8 mouse cellular contexts compared by ENCODE assay signal in genomic region chrX:102215356-102215755, GRCm38 (mm10). TPM values are rescaled to one million over a fixed set of nuclear protein-coding genes. Genes with fewer than 3 reads are reported as not detected.
DNase-seq lines count a peak whose midpoint lies in the region; ATAC-seq and TF ChIP-seq lines count a peak whose summit lies in the region.
"Not testable (repeated sequence)": the region's sequence is repeated elsewhere in the genome, so short reads cannot be mapped to it uniquely, and the experiment has no call there.

No protein-coding gene starts in this region.

- TF ChIP-seq POLR2A in spleen, adult 2 months (IDR thresholded peaks at IDR 0.05; ENCODE audit: low read depth, low read length): not testable (repeated sequence)

- H3K27me3 ChIP-seq in spleen, adult 2 months (ENCODE audit: control insufficient read depth, insufficient read depth, low read length): not testable (repeated sequence)

- WGBS in spleen, adult 2 months: 54% methylated on average over 9 of the region's 9 CpGs

- DNase-seq in 416B (ENCODE audit: low read depth) (peak; percentile 66), R1 (ENCODE audit: low read depth, low spot score) (peak; percentile 79)
- DNase-seq in c-Kit-positive CD71-positive TER-119-positive erythroid progenitor cells, embryonic 14.5 days (ENCODE audit: low spot score): peak; percentile 51
- peak; percentile 29 for DNase-seq in embryo, embryonic 9.5 days (ENCODE audit: extremely low spot score)
- peak; percentile 25 for DNase-seq in heart, postnatal 4 days
- peak in 1 of 2 experiments; percentile 8 for DNase-seq in layer of hippocampus, adult 2 months (ENCODE audit: low spot score in 2 of 2)
- peak; percentile 5 to 15 for DNase-seq in spleen, adult 2 months (ENCODE audit: low read depth in 1 of 2, low spot score in 2 of 2)

- ATAC-seq in megakaryocyte progenitor cell, adult 5-6 weeks (replicated peaks; ENCODE audit: poor library complexity): peak; percentile 76; the same call in 1 of the 2 replicates

- not testable (repeated sequence) for H3K4me1 ChIP-seq in spleen, adult 2 months (ENCODE audit: control insufficient read depth, insufficient read depth, insufficient read length)

- not testable (repeated sequence) for H3K27ac ChIP-seq in layer of hippocampus, adult 2 months; spleen, adult 2 months (ENCODE audit: insufficient read depth, low read length)

- peak; percentile 65 for TF ChIP-seq CTCF in layer of hippocampus, adult 2 months (conservative IDR thresholded peaks at IDR 0.05)
- TF ChIP-seq CTCF in spleen, adult 2 months (IDR thresholded peaks at IDR 0.05; ENCODE audit: extremely low read depth, insufficient read depth, insufficient read length, insufficient replicate concordance): peak; percentile 16; the same call in 1 of the 2 replicates

- not testable (repeated sequence) for H3K4me3 ChIP-seq in layer of hippocampus, adult 2 months; spleen, adult 2 months (ENCODE audit: extremely low read depth, insufficient read depth, insufficient read length)

- H3K36me3 ChIP-seq in spleen, adult 2 months (ENCODE audit: control insufficient read depth, insufficient read depth, low read length): not testable (repeated sequence)

RNA-seq across cellular contexts. Expression of gene Rps4x, which starts 26.2 kb away (rescaled TPM):
- 1,000 to 10,000 TPM; 1,029 to 1,222 TPM for total RNA-seq in heart, postnatal 4 days (2021)
- 100 to 1,000 TPM; 416 to 499 TPM for total RNA-seq in layer of hippocampus, adult 2 months (2021)
- total RNA-seq in megakaryocyte progenitor cell, adult 5-6 weeks (2015): 4,640 and 4,664 TPM in 2 replicates
- 2,298 and 2,758 TPM in 2 replicates for total RNA-seq in megakaryocyte progenitor cell, adult 5-6 weeks (2017)
- 339 and 426 TPM in 2 replicates for polyA plus RNA-seq in spleen, adult 2 months (2012; rRNA removed)

RNA-seq across cellular contexts. Expression of gene Cited1, which starts 36.6 kb away (rescaled TPM):
- 10 to 100 TPM; 64.2 to 67.5 TPM for total RNA-seq in heart, postnatal 4 days (2021)
- total RNA-seq in layer of hippocampus, adult 2 months (2021): 1 to 10 TPM in 1 of 2 experiments, under 1 TPM in 1; 0.72 to 1.2 TPM
- total RNA-seq in megakaryocyte progenitor cell, adult 5-6 weeks (2015): not detected in 2 replicates
- total RNA-seq in megakaryocyte progenitor cell, adult 5-6 weeks (2017): not detected in 2 replicates
- 0.58 and 1.2 TPM in 2 replicates for polyA plus RNA-seq in spleen, adult 2 months (2012; rRNA removed)

RNA-seq across cellular contexts. Expression of gene Ercc6l, which starts 58.5 kb away (rescaled TPM):
- 1 to 10 TPM; 6.3 to 7.4 TPM for total RNA-seq in heart, postnatal 4 days (2021)
- under 1 TPM; 0.12 to 0.23 TPM for total RNA-seq in layer of hippocampus, adult 2 months (2021)
- 22.3 and 29.5 TPM in 2 replicates for total RNA-seq in megakaryocyte progenitor cell, adult 5-6 weeks (2015)
- 28.6 and 32.1 TPM in 2 replicates for total RNA-seq in megakaryocyte progenitor cell, adult 5-6 weeks (2017)
- 0.43 and 0.47 TPM in 2 replicates for polyA plus RNA-seq in spleen, adult 2 months (2012; rRNA removed)

Comparison
In these comparisons a context has a peak if more than half of its experiments do, and no peak if none do; other contexts are left out.
1. RNA of gene Cited1, which starts 36.6 kb away (total RNA-seq): 64.2 to 67.5 TPM in heart, postnatal 4 days; 0.72 to 1.2 TPM in layer of hippocampus, adult 2 months and not detected in megakaryocyte progenitor cell, adult 5-6 weeks; every median in the first group is over 10 times any median in the second.
2. RNA of gene Ercc6l, which starts 58.5 kb away (total RNA-seq): 22.3 to 32.1 TPM in megakaryocyte progenitor cell, adult 5-6 weeks and 6.3 to 7.4 TPM in heart, postnatal 4 days; 0.12 to 0.23 TPM in layer of hippocampus, adult 2 months; every median in the first group is over 4 times any median in the second.